Mouse (Mus musculus): ENCODE measurements around the gene Prkcd. TPM values are rescaled to one million over a fixed set of nuclear protein-coding genes. Genes with fewer than 3 reads are reported as not detected.

Prkcd gene
- polyA plus RNA-seq, 1 experiment from 2014 or later = 64.1 TPM

DNA sequence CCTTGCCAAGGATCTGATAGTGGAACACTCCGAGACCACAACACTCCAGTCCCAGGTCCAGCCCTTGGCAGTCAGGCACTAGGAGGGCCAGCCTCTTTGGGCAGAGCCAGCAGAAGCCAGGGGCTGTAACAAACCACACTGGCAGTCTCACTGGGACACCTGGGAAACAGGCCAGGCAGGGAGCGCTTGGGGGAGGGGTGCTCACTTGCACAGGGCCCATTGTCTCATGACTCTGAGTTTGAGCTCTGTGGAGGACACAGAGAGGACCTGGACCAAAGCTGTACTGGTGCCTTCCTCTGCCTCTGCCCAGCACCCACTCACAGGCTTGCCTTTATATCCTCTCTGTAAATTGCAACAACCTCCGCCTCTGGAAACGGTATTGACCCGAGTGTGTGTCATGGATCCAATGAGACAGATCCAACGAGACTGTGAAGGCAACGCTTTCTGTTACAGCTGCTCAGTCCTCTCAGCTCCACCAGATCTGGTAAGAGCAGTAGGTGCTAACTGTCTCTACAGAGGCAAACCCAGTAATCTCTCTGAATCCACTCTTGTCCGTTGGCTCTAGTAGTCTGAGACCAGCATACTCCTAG lies 77.8 kb downstream of the Prkcd start, which contains the start of gene Tkt:
Gene Tkt (plus strand): TSS at position 229 of the 590 bp plus-strand sequence.
- Histone ChIP-seq H3K4me2 (peak within 1 kb of the TSS; percentile 83), H3K36me3 (no peaks in the 10 kb centered on the region), H3K27me3 (no peaks in the 10 kb centered on the region), H3K27ac (peak within 1 kb of the TSS; percentile 94), H3K9me3 (no peaks in the 10 kb centered on the region), H3K9ac (peak within 1 kb of the TSS; percentile 61), H3K4me1 (peaks cover 34% of the 10 kb centered on the region), H3K4me3 (peak within 1 kb of the TSS; percentile 57)
- ATAC-seq (ENCODE audit: insufficient number of reproducible peaks, low FRiP score, low TSS enrichment, low read depth) = no peak
- 17% methylated on average over 8 of the region's 8 CpGs for WGBS

Small RNAs within 50 kb of the gene (microRNA-seq; reads per million reads assigned to microRNA genes)
- 1.0 reads per million for gene Mir3076

Other genes with a start within 250 kb of the Prkcd start
- gene Dcp1a, start 146.7 kb downstream of the Prkcd start, polyA plus RNA-seq (2015; fragmentation: Nextera tagmentation; extraction: Ambion mirVana) = 23.2 and 24.6 TPM in 2 replicates
- 2.3 and 2.4 TPM in 2 replicates for gene Cacna1d, start 134.8 kb downstream of the Prkcd start, polyA plus RNA-seq (2015; fragmentation: Nextera tagmentation; extraction: Ambion mirVana)
- gene Tkt, start 77.9 kb downstream of the Prkcd start, polyA plus RNA-seq (2015; fragmentation: Nextera tagmentation; extraction: Ambion mirVana) = 194 and 206 TPM in 2 replicates
- gene Rft1, start 28.1 kb upstream of the Prkcd start, polyA plus RNA-seq (2015; fragmentation: Nextera tagmentation; extraction: Ambion mirVana) = 16.7 and 18.0 TPM in 2 replicates
- 11.3 and 14.1 TPM in 2 replicates for gene Sfmbt1, start 88.6 kb upstream of the Prkcd start, polyA plus RNA-seq (2015; fragmentation: Nextera tagmentation; extraction: Ambion mirVana)
- gene Tmem110, start 199.4 kb upstream of the Prkcd start, polyA plus RNA-seq (2015; fragmentation: Nextera tagmentation; extraction: Ambion mirVana) = 22.0 and 27.9 TPM in 2 replicates

Measured in limb, embryonic 15.5 days (tissue).